In genomic region chr1:31149671-31150070, GRCm38 (mm10) we compare ENCODE assay signal across 19 mouse cellular contexts. TPM values are rescaled to one million over a fixed set of nuclear protein-coding genes. Genes with fewer than 3 reads are reported as not detected.
DNase-seq lines count a peak whose midpoint lies in the region; ATAC-seq and TF ChIP-seq lines count a peak whose summit lies in the region.
"Had no signal": no experiment of that assay in that cellular context is flagged by ENCODE, and none has a peak within 500 bp of the region (broad histone marks: within the 10 kb centered on the region; RNA-seq: fewer than 3 reads in every experiment).

No protein-coding gene starts in this region.

- H3K27ac ChIP-seq in liver, postnatal 0 days (ENCODE audit: low read depth): no peak overlapping the region
- no peak overlapping the region for H3K27ac ChIP-seq in liver, embryonic 12.5 days
- no peak overlapping the region for H3K27ac ChIP-seq in embryonic facial prominence, embryonic 14.5 days (replicated peaks; ENCODE audit: low read depth, low read length)
- H3K27ac ChIP-seq in lung, embryonic 14.5 days (ENCODE audit: low read depth): no peak overlapping the region
- peak overlapping the region; percentile 81 for H3K27ac ChIP-seq in stomach, embryonic 16.5 days (ENCODE audit: low read length)
- no peak overlapping the region for H3K27ac ChIP-seq in cerebellum, adult 2 months (ENCODE audit: insufficient read depth, low read length)
- H3K27ac ChIP-seq: midbrain, embryonic 12.5 days had no signal

- no peak overlapping the region for H3K4me2 ChIP-seq in liver, postnatal 0 days (ENCODE audit: low read depth, low read length)
- no peak overlapping the region for H3K4me2 ChIP-seq in liver, embryonic 12.5 days
- H3K4me2 ChIP-seq in embryonic facial prominence, embryonic 14.5 days (ENCODE audit: low read depth, low read length): no peak overlapping the region
- no peak overlapping the region for H3K4me2 ChIP-seq in lung, embryonic 14.5 days
- H3K4me2 ChIP-seq in stomach, embryonic 16.5 days (ENCODE audit: low read depth, low read length): peak overlapping the region; percentile 14
- H3K4me2 ChIP-seq: liver, embryonic 11.5 days; midbrain, embryonic 12.5 days had no signal

- no peak for TF ChIP-seq CTCF in liver, postnatal 0 days (IDR thresholded peaks at IDR 0.05; ENCODE audit: low read depth)
- TF ChIP-seq CTCF in lung, embryonic 14.5 days (IDR thresholded peaks at IDR 0.05; ENCODE audit: low read depth): no peak
- no peak for TF ChIP-seq CTCF in cerebellum, adult 2 months (IDR thresholded peaks at IDR 0.05; ENCODE audit: borderline replicate concordance, insufficient read depth, low read depth, low read length)

- no peaks in the 10 kb centered on the region for H3K9me3 ChIP-seq in liver, postnatal 0 days (ENCODE audit: low read length)
- H3K9me3 ChIP-seq in liver, embryonic 12.5 days (replicated peaks): no peaks in the 10 kb centered on the region
- no peaks in the 10 kb centered on the region for H3K9me3 ChIP-seq in embryonic facial prominence, embryonic 14.5 days (ENCODE audit: control insufficient read depth, low read length)
- no peaks in the 10 kb centered on the region for H3K9me3 ChIP-seq in lung, embryonic 14.5 days (ENCODE audit: low read depth, low read length)
- H3K9me3 ChIP-seq in stomach, embryonic 16.5 days (replicated peaks; ENCODE audit: control insufficient read depth, low read length): no peaks in the 10 kb centered on the region
- H3K9me3 ChIP-seq: midbrain, embryonic 12.5 days had no signal

- no peak overlapping the region for H3K4me3 ChIP-seq in liver, postnatal 0 days (ENCODE audit: low read depth, low read length)
- no peak overlapping the region for H3K4me3 ChIP-seq in liver, embryonic 12.5 days
- H3K4me3 ChIP-seq in embryonic facial prominence, embryonic 14.5 days (ENCODE audit: low read depth, low read length): no peak overlapping the region
- H3K4me3 ChIP-seq in lung, embryonic 14.5 days (ENCODE audit: low read depth, low read length): no peak overlapping the region
- no peak overlapping the region for H3K4me3 ChIP-seq in stomach, embryonic 16.5 days (replicated peaks; ENCODE audit: low read length)
- H3K4me3 ChIP-seq in cerebellum, adult 2 months (replicated peaks; ENCODE audit: insufficient read depth, low read depth, low read length): no peak overlapping the region
- H3K4me3 ChIP-seq: midbrain, embryonic 12.5 days had no signal

- DNase-seq in liver, postnatal 0 days: no peak
- DNase-seq in embryonic facial prominence, embryonic 14.5 days (ENCODE audit: low spot score): peak; percentile 53
- DNase-seq in lung, embryonic 14.5 days: peak; percentile 6
- DNase-seq in spleen, adult 18-20 months: no peak
- no peak for DNase-seq in urinary bladder, adult 2 months (ENCODE audit: low spot score)
- no peak for DNase-seq in cerebellum, adult 2 months
- DNase-seq: adrenal gland, postnatal 36 days; cerebellum, adult 9-10 months; gastrocnemius, postnatal 10 days; kidney, adult 2 months; layer of hippocampus, postnatal 36 days; thymus, adult 2 months had no signal

- no peaks in the 10 kb centered on the region for H3K27me3 ChIP-seq in liver, postnatal 0 days (ENCODE audit: insufficient read depth, low read length)
- no peaks in the 10 kb centered on the region for H3K27me3 ChIP-seq in liver, embryonic 12.5 days (replicated peaks)
- H3K27me3 ChIP-seq in embryonic facial prominence, embryonic 14.5 days (replicated peaks; ENCODE audit: control insufficient read depth, insufficient read depth, low read length): no peaks in the 10 kb centered on the region
- no peaks in the 10 kb centered on the region for H3K27me3 ChIP-seq in lung, embryonic 14.5 days (ENCODE audit: insufficient read depth, low read length)
- no peaks in the 10 kb centered on the region for H3K27me3 ChIP-seq in stomach, embryonic 16.5 days (ENCODE audit: control insufficient read depth, insufficient read depth, low read length)
- no peaks in the 10 kb centered on the region for H3K27me3 ChIP-seq in cerebellum, adult 2 months (ENCODE audit: control insufficient read depth, insufficient read depth, low read length)
- H3K27me3 ChIP-seq: CH12.LX; midbrain, embryonic 12.5 days had no signal

- H3K36me3 ChIP-seq in liver, postnatal 0 days (replicated peaks; ENCODE audit: insufficient read depth, low read length): no peaks in the 10 kb centered on the region
- no peaks in the 10 kb centered on the region for H3K36me3 ChIP-seq in liver, embryonic 12.5 days
- H3K36me3 ChIP-seq in embryonic facial prominence, embryonic 14.5 days (ENCODE audit: control insufficient read depth, insufficient read depth, low read length): no peaks in the 10 kb centered on the region
- H3K36me3 ChIP-seq in lung, embryonic 14.5 days (ENCODE audit: insufficient read depth): no peaks in the 10 kb centered on the region
- H3K36me3 ChIP-seq in stomach, embryonic 16.5 days (ENCODE audit: control insufficient read depth, insufficient read depth, low read length): no peaks in the 10 kb centered on the region
- H3K36me3 ChIP-seq: midbrain, embryonic 12.5 days had no signal

- peak; percentile 33; the same call in 1 of the 2 replicates for ATAC-seq in liver, postnatal 0 days
- ATAC-seq in liver, embryonic 12.5 days: no peak
- peak; percentile 41; the same call in 1 of the 2 replicates for ATAC-seq in embryonic facial prominence, embryonic 14.5 days (ENCODE audit: low read depth)
- peak; percentile 44; the same call in 1 of the 2 replicates for ATAC-seq in lung, embryonic 14.5 days (ENCODE audit: insufficient read depth)
- ATAC-seq in stomach, embryonic 16.5 days (ENCODE audit: insufficient read depth, low FRiP score): peak; percentile 63; the same call in 1 of the 2 replicates

- TF ChIP-seq POLR2A in cerebellum, adult 2 months (IDR thresholded peaks at IDR 0.05; ENCODE audit: borderline replicate concordance, insufficient read depth, low read length): no peak

- H3K9ac ChIP-seq in liver, postnatal 0 days (replicated peaks): no peak overlapping the region
- no peak overlapping the region for H3K9ac ChIP-seq in liver, embryonic 12.5 days
- H3K9ac ChIP-seq in embryonic facial prominence, embryonic 14.5 days (ENCODE audit: low read depth, low read length): no peak overlapping the region
- no peak overlapping the region for H3K9ac ChIP-seq in lung, embryonic 14.5 days
- H3K9ac ChIP-seq in stomach, embryonic 16.5 days (ENCODE audit: low read length): no peak overlapping the region
- H3K9ac ChIP-seq: midbrain, embryonic 12.5 days had no signal

- TF ChIP-seq EP300 in liver, postnatal 0 days (IDR thresholded peaks at IDR 0.05; ENCODE audit: low read depth): no peak

- WGBS in liver, postnatal 0 days (ENCODE audit: insufficient replicate concordance): 38% methylated on average over 6 of the region's 6 CpGs
- WGBS in liver, embryonic 12.5 days (ENCODE audit: insufficient replicate concordance): 49% methylated on average over 6 of the region's 6 CpGs
- 19% methylated on average over 6 of the region's 6 CpGs for WGBS in embryonic facial prominence, embryonic 14.5 days
- 20% methylated on average over 6 of the region's 6 CpGs for WGBS in lung, embryonic 14.5 days
- WGBS in stomach, embryonic 16.5 days: 30% methylated on average over 6 of the region's 6 CpGs
- 41% methylated on average over 6 of the region's 6 CpGs for WGBS in cerebellum, adult 2 months

- no peaks in the 10 kb centered on the region; the same call in 1 of the 2 replicates for H3K4me1 ChIP-seq in liver, postnatal 0 days (ENCODE audit: insufficient read depth)
- no peaks in the 10 kb centered on the region for H3K4me1 ChIP-seq in liver, embryonic 12.5 days
- H3K4me1 ChIP-seq in embryonic facial prominence, embryonic 14.5 days (ENCODE audit: control insufficient read depth, insufficient read depth, low read length): peaks cover 7% of the 10 kb centered on the region
- no peaks in the 10 kb centered on the region for H3K4me1 ChIP-seq in lung, embryonic 14.5 days (ENCODE audit: insufficient read depth)
- 0 out of 2 replicates have a peak, but pooled peaks cover 5% of the 10 kb centered on the region for H3K4me1 ChIP-seq in stomach, embryonic 16.5 days (ENCODE audit: control insufficient read depth, insufficient read depth, low read length)
- H3K4me1 ChIP-seq in cerebellum, adult 2 months (ENCODE audit: control insufficient read depth, insufficient read depth, low read length): no peaks in the 10 kb centered on the region
- H3K4me1 ChIP-seq: midbrain, embryonic 12.5 days had no signal

RNA-seq across cellular contexts. Expression of gene Lgsn, which starts 26.5 kb away (rescaled TPM):
- not detected in 2 replicates for polyA plus RNA-seq in liver, postnatal 0 days (2015; fragmentation: Nextera tagmentation; extraction: Ambion mirVana)
- polyA plus RNA-seq in liver, embryonic 12.5 days (2016; fragmentation: Nextera tagmentation; extraction: Ambion mirVana): not detected in 2 replicates
- polyA plus RNA-seq in embryonic facial prominence, embryonic 14.5 days (2014; fragmentation: Nextera tagmentation; extraction: Ambion mirVana): not detected in 2 replicates
- polyA plus RNA-seq in lung, embryonic 14.5 days (2014; fragmentation: Nextera tagmentation; extraction: Ambion mirVana): not detected in 2 replicates
- polyA plus RNA-seq in stomach, embryonic 16.5 days (2015; fragmentation: Nextera tagmentation; extraction: Ambion mirVana): not detected in 2 replicates
- not detected in 2 replicates for polyA plus RNA-seq in urinary bladder, adult 2 months (2012; rRNA removed)
- 0.08 TPM in 1 of 2 replicates, not detected in the other for polyA plus RNA-seq in cerebellum, adult 2 months (2012; rRNA removed)
- polyA plus RNA-seq: heart, postnatal 0 days; kidney, adult 2 months; liver, embryonic 11.5 days; midbrain, embryonic 12.5 days; neural tube, embryonic 14.5 days; thymus, adult 2 months had no signal

Comparison
In these comparisons a context has a peak if more than half of its experiments do, and no peak if none do; other contexts are left out.
1. DNase-seq: peak in embryonic facial prominence, embryonic 14.5 days (single experiment) and lung, embryonic 14.5 days (single experiment); none in liver, postnatal 0 days (single experiment), spleen, adult 18-20 months (0 of 2), urinary bladder, adult 2 months (single experiment) and cerebellum, adult 2 months (0 of 2).